Mouse (Mus musculus): Measurements from ENCODE around the gene Anapc15.

GRCm38 (mm10) chr7:101896104-101897066 lies 32.9 kb downstream of the Anapc15 start:
- TF ChIP-seq POLR2A (IDR thresholded peaks at IDR 0.05; ENCODE audit: borderline replicate concordance, insufficient read depth, low read length) (peak; percentile 87), CTCF (IDR thresholded peaks at IDR 0.05; ENCODE audit: borderline replicate concordance, insufficient read depth, low read depth, low read length) (no peak; the same call in 1 of the 2 replicates)

All from cerebellum, adult 2 months (tissue).